Mouse (Mus musculus) ES-E14 (cell line): ENCODE results near the gene Olfr552.

ENCODE experiments used
- CHD2 ChIP-seq: IDR thresholded peaks from 2 replicates; pipeline ENCODE4 v1.6.1; 2014; ENCODE audit warnings: mild to moderate bottlenecking, low read depth, low read length, inconsistent platforms
- HCFC1 ChIP-seq: IDR thresholded peaks from 2 replicates; pipeline ENCODE4 v1.6.1; 2012; ENCODE audit warnings: low read length, inconsistent platforms, borderline replicate concordance; ENCODE audit not compliant: insufficient read depth
- MAFK ChIP-seq: IDR thresholded peaks from 2 replicates; pipeline ENCODE4 v1.6.1; 2014; ENCODE audit warnings: mild to moderate bottlenecking, low read depth, low read length, inconsistent platforms; ENCODE audit not compliant: insufficient read depth
- ZC3H11A ChIP-seq: IDR thresholded peaks from 2 replicates; pipeline ENCODE4 v1.6.1; 2012; ENCODE audit warnings: low read depth, mild to moderate bottlenecking, inconsistent platforms, low read length, borderline replicate concordance
- ZNF384 ChIP-seq: IDR thresholded peaks from 2 replicates; pipeline ENCODE4 v1.6.1; 2012; ENCODE audit warnings: low read depth, low read length, inconsistent platforms

- TF ChIP-seq ZC3H11A (no peak), MAFK (no peak), ZNF384 (no peak), CHD2 (no peak), HCFC1 (no peak)
Measured at GRCm38 (mm10) chr7:102619608-102620007, 22.0 kb downstream of the Olfr552 start.
